Mouse (Mus musculus): ENCODE results near the gene Ky. TPM values are rescaled to one million over a fixed set of nuclear protein-coding genes. Genes with fewer than 3 reads are reported as not detected.

Gene Ky
- total RNA-seq, 2 experiments from 2014 or later: 2.4 to 3.4 TPM

DNA sequence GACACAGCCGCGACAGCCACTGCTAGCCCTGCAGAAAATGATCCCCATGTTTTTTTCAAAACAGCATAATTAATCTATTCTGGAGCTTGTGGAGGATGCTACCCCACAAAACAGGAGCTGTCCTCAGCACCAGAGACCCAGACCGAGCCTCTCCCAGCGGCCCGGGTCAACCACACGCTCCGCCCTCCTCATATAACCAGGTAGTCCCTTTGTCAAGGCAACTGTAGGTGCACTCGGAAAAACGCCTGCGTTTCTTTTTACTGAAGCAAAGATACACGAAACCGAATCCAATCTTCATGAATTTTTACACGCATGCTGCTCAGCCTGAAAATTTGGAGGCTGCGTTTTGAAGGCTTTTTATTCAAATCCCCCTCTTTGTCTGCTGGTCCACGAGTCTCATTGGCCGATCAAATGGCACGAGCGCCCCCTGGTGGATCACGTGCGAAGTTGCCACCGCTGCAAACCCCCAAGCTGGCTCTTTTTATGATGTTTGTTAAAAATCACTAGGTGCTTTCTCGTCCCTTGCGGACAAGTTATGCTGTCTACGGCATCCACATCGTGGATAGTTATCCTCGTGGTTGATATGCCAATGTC, 39.3 kb downstream of the Ky start:
- intact Hi-C loops (cut with DNase I): loop anchor here (2.0 to 10.0 kb wide), 3 partner anchors 143 to 1230 kb away; no protein-coding TSS in a partner anchor

DNA sequence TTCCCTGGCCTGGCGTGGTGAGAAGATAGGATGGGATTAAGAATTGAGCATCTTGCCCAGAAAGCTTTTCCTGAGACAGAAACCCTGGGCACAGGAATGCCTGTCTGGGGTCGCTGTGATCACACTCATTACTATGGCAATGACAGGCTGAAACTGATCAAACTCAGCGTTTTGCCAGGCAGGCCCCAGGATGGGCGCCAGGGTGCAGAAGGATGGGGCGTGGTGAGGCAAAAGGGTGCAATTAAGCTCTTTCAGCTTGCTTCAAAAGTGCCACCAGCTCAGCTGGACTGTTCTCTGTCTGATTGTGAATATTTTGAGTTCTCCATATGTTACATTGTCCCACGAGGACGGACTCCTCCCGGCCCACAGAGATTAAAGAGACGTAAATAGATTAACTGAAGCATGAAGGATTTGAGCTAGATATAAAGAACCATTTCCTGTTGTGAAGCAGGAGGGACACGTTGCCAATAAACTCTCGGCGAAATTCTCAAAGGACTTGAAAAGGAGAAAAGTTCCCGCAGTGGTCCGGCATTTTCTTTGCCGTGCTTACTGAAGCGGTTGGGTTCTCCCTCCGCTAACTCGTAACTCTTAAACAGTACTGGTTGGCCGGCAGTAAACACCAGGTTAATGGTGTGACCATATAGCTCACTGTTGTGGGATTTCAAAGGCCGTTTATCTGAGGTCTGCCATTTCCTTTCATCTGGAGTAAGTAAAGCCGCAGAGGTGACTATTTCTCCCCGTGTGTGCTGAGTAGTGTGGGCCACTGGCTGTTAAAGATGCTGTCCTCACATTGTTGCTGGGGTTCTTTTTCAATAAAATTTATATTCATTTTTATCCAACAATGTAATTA, 40.1 kb downstream of the Ky start:
- intact Hi-C loops (cut with DNase I): loop anchor here (2.0 to 10.0 kb wide), 3 partner anchors 143 to 1231 kb away; no protein-coding TSS in a partner anchor
- no peak for DNase-seq (ENCODE audit: low spot score in 2 of 2)

More for the DNA sequence above, 39.3 kb downstream of the Ky start:
- peak; percentile 85 to 89 for DNase-seq (ENCODE audit: low spot score in 2 of 2)

DNA sequence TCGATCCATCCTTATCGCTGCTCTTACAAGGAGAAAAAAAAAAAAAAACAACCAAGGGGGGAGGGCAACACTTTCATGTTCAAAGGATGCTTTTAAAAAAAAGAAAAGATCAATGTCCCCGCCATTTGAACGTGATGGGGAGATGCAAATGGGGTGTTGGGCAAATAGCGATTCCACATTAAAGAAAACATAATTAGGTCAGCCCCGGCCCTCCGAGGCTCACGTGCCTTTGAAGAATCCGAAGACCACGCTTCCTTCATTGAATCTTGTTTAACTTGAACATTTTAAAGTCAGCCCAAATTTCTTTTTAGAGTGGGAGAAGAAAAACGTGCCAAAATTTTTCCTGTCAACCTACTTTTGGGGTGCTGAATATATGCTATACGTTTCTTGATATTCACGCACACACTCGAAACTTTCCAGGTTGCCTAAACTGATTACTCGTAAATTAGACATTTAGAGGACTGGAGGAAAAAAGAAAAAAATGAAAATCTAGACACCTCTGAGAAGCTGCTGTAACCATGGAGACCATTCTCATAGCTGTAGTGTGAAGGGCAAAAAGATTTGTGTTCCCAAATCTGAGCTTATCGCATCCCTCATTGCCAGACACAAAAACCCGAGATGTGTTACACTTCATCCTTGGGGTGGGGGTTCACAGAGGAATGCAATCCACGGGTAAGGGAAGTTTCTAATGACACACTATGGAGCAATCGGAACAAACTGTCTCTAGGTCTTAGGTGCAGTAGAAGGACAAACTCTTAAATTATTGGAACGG, 40.9 kb downstream of the Ky start:
- no peak for DNase-seq (ENCODE audit: low spot score in 2 of 2)
- intact Hi-C loops (cut with DNase I): loop anchor here (5.0 to 10.0 kb wide), 2 partner anchors 144 to 1232 kb away; no protein-coding TSS in a partner anchor

DNA sequence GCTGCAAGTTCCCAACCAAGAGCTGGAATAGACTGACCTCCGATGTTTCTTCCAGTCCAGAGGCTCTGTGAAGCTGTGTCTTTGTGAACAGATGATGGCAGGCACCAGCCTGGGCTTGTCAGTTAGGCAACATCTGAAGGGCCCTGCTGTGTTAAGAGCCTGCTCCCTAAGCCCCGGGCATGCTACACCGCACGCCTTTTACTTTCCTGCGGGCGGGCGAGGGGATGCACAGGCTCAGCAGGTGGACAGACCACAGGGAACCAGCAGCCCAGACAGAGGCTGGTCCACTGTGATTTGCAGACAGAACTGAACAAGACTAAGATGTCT, 41.4 kb downstream of the Ky start:
- no peak for DNase-seq (ENCODE audit: low spot score in 2 of 2)
- intact Hi-C loops (cut with DNase I): loop anchor here (5.0 to 10.0 kb wide), 2 partner anchors 145 to 1232 kb away; no protein-coding TSS in a partner anchor

DNA sequence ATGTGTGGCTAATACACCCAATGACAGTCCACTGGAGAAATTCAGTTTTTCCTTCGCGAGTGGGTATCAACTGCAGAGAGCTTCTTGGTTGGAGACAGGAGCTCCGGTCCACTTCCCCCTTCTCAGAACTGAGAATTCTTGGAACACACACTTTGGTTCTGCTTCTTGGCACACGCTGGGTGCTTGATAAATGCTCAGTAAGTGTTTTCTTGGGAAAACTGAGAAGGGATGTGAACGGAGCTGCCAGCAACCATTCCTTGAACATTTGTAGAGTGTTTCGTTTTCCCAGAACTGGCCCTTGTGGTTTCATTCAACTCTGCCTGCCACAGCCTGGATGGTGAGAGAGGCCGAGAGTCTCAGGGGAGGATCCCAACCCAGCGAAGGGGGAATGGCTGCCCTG, 43.7 kb downstream of the Ky start:
- DNase-seq (ENCODE audit: low spot score in 2 of 2): no peak
- intact Hi-C loops (cut with DNase I): loop anchor here (5.0 to 10.0 kb wide), 2 partner anchors 147 to 1234 kb away; no protein-coding TSS in a partner anchor

DNA sequence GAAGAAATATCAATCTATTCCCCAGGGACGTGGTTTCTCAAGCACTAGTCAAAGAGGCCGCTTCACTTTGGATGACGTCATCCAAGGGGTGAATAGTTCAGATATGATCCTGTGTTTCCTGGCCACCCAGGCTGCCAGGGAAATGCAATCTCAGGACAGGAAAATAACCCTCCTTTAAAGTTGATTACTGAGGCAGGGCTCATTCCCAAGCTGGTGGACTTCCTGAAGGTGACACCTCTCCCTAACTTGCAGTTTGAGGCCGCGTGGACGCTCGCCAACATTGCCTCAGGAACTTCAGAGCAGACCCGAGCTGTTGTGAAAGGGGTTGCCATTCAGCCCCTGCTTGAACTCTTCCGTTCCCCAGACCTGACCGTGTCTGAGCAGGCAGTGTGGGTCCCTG, 46.2 kb downstream of the Ky start:
- intact Hi-C loops (cut with DNase I): no loop called here

DNA sequence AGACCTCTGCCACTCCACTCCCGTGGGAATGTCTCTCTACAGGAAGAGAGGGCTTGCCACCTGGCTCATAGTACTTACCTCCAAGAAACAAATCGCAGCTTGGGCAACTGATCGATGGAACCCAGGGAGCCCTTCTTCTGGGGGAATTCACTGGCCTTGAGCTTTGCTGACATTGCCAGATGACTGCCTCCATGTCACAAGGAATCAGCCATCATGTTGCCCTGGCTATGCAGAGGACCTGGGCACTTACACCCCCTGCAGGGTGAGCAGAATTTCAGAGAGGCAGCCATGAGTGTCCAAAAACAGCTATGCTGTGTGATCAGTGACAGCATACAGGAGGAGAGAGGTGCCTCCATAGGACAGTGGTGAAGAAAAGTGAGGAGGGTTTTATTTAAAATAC, 48.2 kb downstream of the Ky start:
- intact Hi-C loops (cut with DNase I): no loop called here
- no peak for DNase-seq (ENCODE audit: low spot score in 2 of 2)

More for the DNA sequence above, 46.2 kb downstream of the Ky start:
- DNase-seq (ENCODE audit: low spot score in 2 of 2): no peak

DNA sequence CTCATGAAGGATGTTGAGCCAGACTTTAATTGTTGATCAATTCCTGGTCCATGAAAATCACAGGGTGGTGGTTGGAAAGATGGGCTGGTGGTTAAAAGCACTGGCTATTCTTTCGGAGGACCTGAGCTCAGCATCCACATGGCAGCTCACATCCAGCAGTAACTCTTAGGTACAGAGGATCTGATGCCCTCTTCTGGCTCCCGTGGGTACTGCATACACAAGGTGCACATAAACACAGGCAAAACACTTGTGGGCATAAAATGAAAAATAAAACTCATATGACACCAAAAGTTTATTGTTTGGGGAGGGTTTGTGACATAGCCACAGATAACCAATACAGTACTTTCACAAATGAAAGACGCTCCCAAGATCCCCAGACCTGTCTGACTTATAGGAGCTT, 52.9 kb downstream of the Ky start:
- intact Hi-C loops (cut with DNase I): no loop called here

DNA sequence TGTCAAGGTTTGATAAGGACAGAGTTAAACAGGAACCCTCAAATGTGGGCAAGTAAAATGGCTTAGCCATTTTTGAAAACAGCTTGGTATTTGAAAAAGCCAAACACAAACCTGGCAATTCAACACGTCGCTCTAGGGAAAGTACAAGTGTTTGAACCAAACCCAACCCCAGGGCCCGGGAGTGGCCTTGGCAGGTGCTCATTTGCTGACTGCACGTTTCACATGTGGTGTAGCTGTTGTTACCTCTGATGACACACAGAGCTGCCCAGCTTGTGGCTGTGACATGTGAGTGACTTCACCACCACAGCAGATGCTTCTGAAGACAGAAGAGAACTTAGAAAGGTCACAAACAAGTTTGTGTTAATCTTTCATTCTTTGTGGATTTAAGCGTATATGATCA, 67.3 kb downstream of the Ky start:
- no peak for DNase-seq (ENCODE audit: low spot score in 2 of 2)
- intact Hi-C loops (cut with DNase I): no loop called here

More for the DNA sequence above, 52.9 kb downstream of the Ky start:
- no peak for DNase-seq (ENCODE audit: low spot score in 2 of 2)

DNA sequence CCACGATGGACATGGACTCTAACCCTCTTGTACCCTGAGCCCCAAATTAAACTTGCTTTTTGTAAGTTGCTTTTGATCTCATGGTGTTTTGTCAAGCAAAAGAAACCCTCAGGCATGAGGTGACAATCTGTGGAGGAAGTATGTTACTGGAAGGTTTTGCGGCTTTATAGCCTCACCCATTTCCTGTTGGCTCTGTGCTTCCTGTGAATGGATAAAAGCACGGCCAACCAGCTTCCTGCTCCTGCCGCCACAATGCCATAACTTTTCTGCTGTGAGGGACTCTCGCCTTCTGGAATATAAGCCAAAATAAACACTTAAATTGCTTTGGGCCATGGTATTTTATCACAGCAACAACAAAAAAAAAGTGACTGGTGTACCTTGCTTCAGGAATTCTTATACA, 71.9 kb downstream of the Ky start:
- intact Hi-C loops (cut with DNase I): no loop called here

DNA sequence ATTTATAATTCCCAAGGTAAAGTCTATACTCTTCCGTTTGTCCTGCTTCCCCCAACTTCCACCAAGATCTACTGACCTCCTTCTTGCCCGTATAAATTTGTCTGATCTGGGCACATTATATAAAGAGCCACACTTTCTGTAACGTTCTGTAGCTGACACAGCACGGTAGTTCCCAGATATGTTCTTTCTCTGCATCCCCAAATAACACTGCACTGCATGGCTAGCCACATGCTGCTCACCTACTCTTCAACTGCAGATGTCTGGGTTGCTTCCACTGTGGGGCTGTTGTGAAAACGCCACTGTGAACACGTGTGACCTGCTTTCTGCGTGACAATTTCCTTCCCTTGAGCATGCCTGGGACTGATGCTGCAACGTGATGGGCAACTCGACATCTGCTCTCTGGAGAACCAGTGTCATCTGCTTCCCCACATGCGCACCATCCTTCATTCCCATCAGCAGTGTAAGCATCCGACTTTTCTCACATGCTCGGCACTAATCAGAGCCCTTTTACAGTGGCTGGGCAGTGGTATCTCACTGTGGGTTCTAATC, 76.4 kb downstream of the Ky start:
- DNase-seq (ENCODE audit: low spot score in 2 of 2): peak; percentile 10 to 24
- intact Hi-C loops (cut with DNase I): no loop called here

More for the DNA sequence above, 71.9 kb downstream of the Ky start:
- DNase-seq (ENCODE audit: low spot score in 2 of 2): no peak

DNA sequence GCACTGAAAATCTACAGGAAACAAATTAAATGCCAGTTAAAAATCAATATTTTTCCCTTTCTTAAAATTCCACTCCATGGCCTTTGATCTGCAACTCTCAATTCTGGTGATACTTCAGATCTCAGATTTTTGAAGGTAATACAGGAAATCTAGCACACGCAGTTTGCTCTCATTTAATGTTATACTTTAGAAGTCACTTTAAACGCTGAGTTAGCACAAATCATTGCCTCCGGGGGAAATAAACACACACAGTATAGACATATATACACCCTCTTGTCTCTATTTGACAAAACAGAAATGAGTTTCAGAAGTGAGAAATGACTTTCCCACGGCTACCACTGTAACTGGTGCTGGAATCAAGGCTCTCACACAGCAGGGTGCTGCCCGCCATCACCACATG, 81.8 kb downstream of the Ky start:
- DNase-seq (ENCODE audit: low spot score in 2 of 2): no peak
- intact Hi-C loops (cut with DNase I): no loop called here

DNA sequence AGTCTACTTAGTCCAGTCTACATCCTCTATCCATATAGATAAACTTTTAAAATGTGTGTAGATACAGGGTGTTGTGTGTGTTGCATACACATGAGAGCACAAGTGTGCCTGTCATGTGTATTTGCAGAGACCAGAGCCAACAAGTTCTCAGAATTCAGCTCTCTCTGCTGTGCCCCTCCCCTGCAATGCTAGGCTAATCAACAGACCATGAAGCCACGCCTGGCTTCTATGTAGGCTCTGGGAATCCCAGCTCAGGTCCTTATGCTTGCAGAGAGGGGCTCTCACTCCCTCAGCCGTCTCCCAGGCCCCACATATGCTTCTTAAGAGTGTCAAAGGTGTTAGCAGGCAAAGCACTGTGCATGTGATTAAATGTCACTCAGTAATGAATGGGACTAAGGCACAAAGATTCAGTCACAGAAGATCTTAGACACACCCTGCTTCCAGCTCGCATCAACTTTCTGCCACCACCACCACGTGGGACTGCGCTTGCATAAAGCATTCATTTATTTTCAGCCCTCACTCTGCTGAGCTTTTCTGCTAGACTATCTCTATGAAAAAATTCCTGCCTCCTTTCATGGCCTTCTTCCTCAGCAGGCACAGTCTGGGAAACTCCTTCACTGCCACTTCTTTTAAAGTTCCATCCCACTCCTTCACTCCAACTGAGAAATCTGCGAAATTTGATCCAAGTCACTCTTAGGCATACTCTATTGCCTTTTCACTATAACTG, 89.3 kb downstream of the Ky start:
- peak in 1 of 2 experiments; percentile 25 for DNase-seq (ENCODE audit: low spot score in 2 of 2)
- intact Hi-C loops (cut with DNase I): no loop called here

Other genes with a start within 250 kb of the Ky start
- gene Ephb1, start 151.1 kb upstream of the Ky start, total RNA-seq (2021): 10 to 100 TPM; 29.6 to 32.5 TPM
- gene Anapc13, start 120.5 kb downstream of the Ky start, total RNA-seq (2021): 100 to 1,000 TPM in 1 of 2 experiments, 10 to 100 TPM in 1; 91.6 to 109 TPM
- 10 to 100 TPM; 30.3 to 32.8 TPM for gene Cep63, start 120.8 kb downstream of the Ky start, total RNA-seq (2021)
- gene Amotl2, start 210.9 kb downstream of the Ky start, total RNA-seq (2021): 10 to 100 TPM; 18.5 to 24.3 TPM

Measured in left cerebral cortex, postnatal 36 days (tissue).